Comparison of ENCODE assay signal across 8 mouse cellular contexts in genomic region chr2:137101074-137101473, GRCm38 (mm10). TPM values are rescaled to one million over a fixed set of nuclear protein-coding genes. Genes with fewer than 3 reads are reported as not detected.
A peak's percentile ranks its signal among the peaks of the same experiment; 100 is the strongest.
DNase-seq lines count a peak whose midpoint lies in the region; ATAC-seq lines count a peak whose summit lies in the region.

No protein-coding gene starts in this region.

- peak overlapping the region; percentile 8; the same call in 1 of the 2 replicates for H3K27ac ChIP-seq in kidney, embryonic 14.5 days (ENCODE audit: low read depth, low read length)
- no peak overlapping the region for H3K27ac ChIP-seq in embryonic facial prominence, embryonic 12.5 days
- peak overlapping the region; percentile 81 for H3K27ac ChIP-seq in midbrain, embryonic 10.5 days (replicated peaks)

- no peak for DNase-seq in kidney, adult 9 months
- DNase-seq in heart, adult 8-10 months (ENCODE audit: low spot score): peak; percentile 46
- DNase-seq in midbrain, embryonic 10.5 days (ENCODE audit: low spot score): peak; percentile 54
- DNase-seq in ovary, postnatal 10 days (ENCODE audit: low spot score): no peak
- no peak for DNase-seq in liver

- H3K9me3 ChIP-seq in kidney, embryonic 14.5 days (ENCODE audit: control insufficient read depth, low read length): no peaks in the 10 kb centered on the region
- no peaks in the 10 kb centered on the region for H3K9me3 ChIP-seq in embryonic facial prominence, embryonic 12.5 days
- H3K9me3 ChIP-seq in midbrain, embryonic 10.5 days (replicated peaks): no peaks in the 10 kb centered on the region

- no peak overlapping the region for H3K4me3 ChIP-seq in kidney, embryonic 14.5 days (ENCODE audit: low read length)
- H3K4me3 ChIP-seq in embryonic facial prominence, embryonic 12.5 days: no peak overlapping the region
- no peak overlapping the region for H3K4me3 ChIP-seq in midbrain, embryonic 10.5 days

- WGBS in kidney, embryonic 14.5 days: 42% methylated on average over 5 of the region's 5 CpGs
- 31% methylated on average over 5 of the region's 5 CpGs for WGBS in embryonic facial prominence, embryonic 12.5 days
- 34% methylated on average over 5 of the region's 5 CpGs for WGBS in midbrain, embryonic 10.5 days

- 0 out of 2 replicates have a peak, but pooled peaks have one; percentile 8 for ATAC-seq in kidney, embryonic 14.5 days (ENCODE audit: low FRiP score, low TSS enrichment)
- ATAC-seq in embryonic facial prominence, embryonic 12.5 days (ENCODE audit: insufficient number of reproducible peaks, insufficient read depth, low FRiP score, low TSS enrichment): 0 out of 2 replicates have a peak, but pooled peaks have one; percentile 55
- ATAC-seq in megakaryocyte, adult 5-6 weeks (ENCODE audit: poor library complexity, severe bottlenecking): no peak

- no peak overlapping the region for H3K4me2 ChIP-seq in kidney, embryonic 14.5 days (replicated peaks; ENCODE audit: low read depth, low read length)
- no peak overlapping the region for H3K4me2 ChIP-seq in embryonic facial prominence, embryonic 12.5 days (replicated peaks)

- no peak overlapping the region for H3K9ac ChIP-seq in kidney, embryonic 14.5 days (ENCODE audit: low read depth, low read length)
- H3K9ac ChIP-seq in embryonic facial prominence, embryonic 12.5 days: no peak overlapping the region

- peaks cover 42% of the 10 kb centered on the region for H3K36me3 ChIP-seq in kidney, embryonic 14.5 days (ENCODE audit: control insufficient read depth, insufficient read depth, low read length)
- H3K36me3 ChIP-seq in embryonic facial prominence, embryonic 12.5 days: peaks cover 23% of the 10 kb centered on the region
- H3K36me3 ChIP-seq in midbrain, embryonic 10.5 days: peaks cover 92% of the 10 kb centered on the region

- no peaks in the 10 kb centered on the region for H3K27me3 ChIP-seq in kidney, embryonic 14.5 days (ENCODE audit: control insufficient read depth, insufficient read depth, low read length)
- no peaks in the 10 kb centered on the region for H3K27me3 ChIP-seq in embryonic facial prominence, embryonic 12.5 days
- no peaks in the 10 kb centered on the region for H3K27me3 ChIP-seq in midbrain, embryonic 10.5 days (ENCODE audit: low read depth, poor library complexity, severe bottlenecking)

- peaks cover 35% of the 10 kb centered on the region for H3K4me1 ChIP-seq in kidney, embryonic 14.5 days (ENCODE audit: control insufficient read depth, insufficient read depth, low read length)
- peaks cover 34% of the 10 kb centered on the region for H3K4me1 ChIP-seq in embryonic facial prominence, embryonic 12.5 days
- H3K4me1 ChIP-seq in midbrain, embryonic 10.5 days: peaks cover 86% of the 10 kb centered on the region

RNA-seq across cellular contexts. Expression of gene Jag1, which starts 15.4 kb away (rescaled TPM):
- 36.6 and 56.2 TPM in 2 replicates for polyA plus RNA-seq in kidney, embryonic 14.5 days (2014; fragmentation: Nextera tagmentation; extraction: Ambion mirVana)
- 30.3 and 31.9 TPM in 2 replicates for polyA plus RNA-seq in embryonic facial prominence, embryonic 12.5 days (2016; fragmentation: Nextera tagmentation; extraction: Ambion mirVana)
- 10 to 100 TPM in 1 of 4 experiments, 1 to 10 TPM in 3; 8.4 to 10.0 (median 9.1) TPM for total RNA-seq in heart, adult 8-10 months (2022)
- polyA plus RNA-seq in midbrain, embryonic 10.5 days (2016; fragmentation: Nextera tagmentation; extraction: Ambion mirVana): 38.9 and 42.4 TPM in 2 replicates
- 0.57 and 0.94 TPM in 2 replicates for total RNA-seq in megakaryocyte, adult 5-6 weeks (2015)
- total RNA-seq in megakaryocyte, adult 5-6 weeks (2017): 0.61 and 0.81 TPM in 2 replicates

Comparison
In these comparisons a context has a peak if more than half of its experiments do, and no peak if none do; other contexts are left out.
1. DNase-seq: peak in heart, adult 8-10 months (single experiment) and midbrain, embryonic 10.5 days (single experiment); none in kidney, adult 9 months (single experiment), ovary, postnatal 10 days (single experiment) and liver (single experiment).